Mouse (Mus musculus) erythroid progenitor cell, adult 5-6 weeks (primary cell): Measurements from ENCODE around the gene Hoxb6. TPM values are rescaled to one million over a fixed set of nuclear protein-coding genes. Genes with fewer than 3 reads are reported as not detected.

Experiments used
- ATAC-seq: replicated peaks from 2 replicates; pipeline ENCODE4 v1.8.0; 2016; ENCODE audit warnings: moderate number of reproducible peaks, mild to moderate bottlenecking, moderate TSS enrichment, inconsistent platforms; ENCODE audit not compliant: poor library complexity, low FRiP score, severe bottlenecking
- total RNA-seq, 2 experiments: library from RNA; stranded (forward) in 1 of 2; stranded (reverse) in 1 of 2; fragments of 150-400 nt in 1 of 2; fragments of 186-747, 209-891 nt in 1 of 2; gene quantifications; 2 replicates each; pipeline versions ENCODE4 v1.2.3 to v1.2.4; 2015 to 2017; ENCODE audit warnings: low replicate concordance in 2 of 2

Hoxb6 gene
- total RNA-seq, 2 experiments from 2014 or later, result not detected

DNA sequence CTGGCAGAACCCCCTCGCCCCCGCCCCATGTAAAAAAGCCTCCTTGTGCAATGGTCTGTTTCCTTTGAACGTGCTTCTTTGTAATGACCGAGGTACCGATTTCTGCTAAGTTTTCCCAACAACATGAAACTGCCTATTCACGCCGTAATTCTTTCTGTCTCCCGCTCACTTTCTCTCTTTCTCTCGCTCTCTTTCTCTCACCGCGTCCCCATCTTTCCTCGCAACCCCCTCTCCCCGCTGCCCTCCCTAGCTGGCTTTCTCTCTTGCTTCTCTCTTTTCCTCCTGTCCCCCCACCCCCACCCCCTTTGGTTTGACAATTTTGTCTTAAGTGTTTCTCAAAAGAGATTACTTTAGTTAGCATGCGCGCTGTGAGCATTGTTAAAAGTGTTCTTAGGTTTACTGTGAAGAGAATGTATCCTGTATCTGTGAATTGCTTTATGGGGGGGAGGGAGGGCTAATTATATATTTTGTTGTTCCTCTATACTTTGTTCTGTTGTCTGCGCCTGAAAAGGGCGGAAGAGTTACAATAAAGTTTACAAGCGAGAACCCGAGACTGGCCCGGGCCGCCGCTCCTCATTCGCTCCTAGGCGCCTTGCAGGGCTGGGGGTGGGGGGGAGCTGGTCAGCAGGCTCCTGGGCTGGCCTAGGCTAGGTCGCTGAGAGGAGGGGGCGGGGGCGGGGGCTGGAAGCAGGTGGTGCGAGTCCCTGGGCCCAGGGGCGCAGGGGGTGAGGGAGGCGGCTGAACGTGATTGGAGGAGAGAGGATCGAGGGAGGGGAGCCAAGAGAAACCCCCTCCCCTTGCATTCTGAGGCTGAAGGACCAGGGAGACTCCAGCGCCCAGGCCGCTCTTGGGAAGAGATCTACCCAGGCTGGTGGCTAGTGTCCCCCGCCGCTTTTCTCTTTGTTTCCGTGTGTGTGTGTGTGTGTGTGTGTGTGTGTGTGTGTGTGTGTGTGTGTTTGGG, 7.2 kb upstream of the Hoxb6 start:
- ATAC-seq, result no peak

DNA sequence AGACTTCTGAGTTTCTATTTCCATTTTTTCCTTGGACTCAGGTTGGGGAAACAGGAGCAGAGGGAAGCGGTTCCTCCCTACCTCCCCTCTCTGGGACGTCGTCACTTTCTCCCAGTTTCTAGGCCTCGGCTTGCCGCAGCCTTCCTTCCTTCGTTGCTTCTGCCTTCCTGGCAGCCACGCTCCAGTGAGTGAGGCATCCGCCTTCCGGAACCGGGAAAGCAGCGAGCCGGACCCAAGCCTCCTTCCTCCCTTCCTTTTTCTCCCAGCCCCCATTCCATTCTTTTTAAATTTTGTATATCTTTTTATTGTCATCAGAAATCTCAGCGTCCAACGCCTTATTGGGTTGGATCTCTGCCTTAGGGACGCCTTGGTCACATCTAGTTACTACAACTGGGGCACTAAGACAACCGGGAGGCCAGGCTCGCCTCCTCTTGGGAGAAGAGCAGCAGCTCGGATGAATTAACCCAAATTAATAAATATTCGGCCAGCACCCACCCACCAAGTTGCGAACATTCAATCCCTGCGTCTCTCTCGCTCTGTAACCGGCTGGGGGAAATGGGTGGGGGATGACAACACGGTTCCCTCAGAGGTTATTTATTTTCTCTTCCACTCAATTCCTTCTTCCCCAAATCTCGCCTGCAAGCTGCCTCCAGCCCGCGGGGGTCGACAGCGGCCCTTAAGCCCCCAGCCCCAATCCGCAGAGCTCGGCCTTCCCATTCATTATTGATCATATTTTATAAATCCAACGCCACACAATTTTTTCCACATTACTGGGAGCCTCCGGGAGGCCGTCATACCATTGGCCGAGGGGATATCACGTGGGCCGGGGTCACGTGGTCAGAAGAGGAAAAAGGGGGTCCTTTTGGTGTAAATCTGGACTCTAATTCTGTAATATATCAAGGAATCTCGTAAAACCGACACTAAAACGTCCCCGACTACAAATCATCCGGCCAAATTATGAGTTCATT, 6.2 kb upstream of the Hoxb6 start, which contains the start of gene Hoxb7:
Hoxb7 (plus strand) TSS at position 853 of the 968 bp plus-strand sequence.
- ATAC-seq, result no peak

DNA sequence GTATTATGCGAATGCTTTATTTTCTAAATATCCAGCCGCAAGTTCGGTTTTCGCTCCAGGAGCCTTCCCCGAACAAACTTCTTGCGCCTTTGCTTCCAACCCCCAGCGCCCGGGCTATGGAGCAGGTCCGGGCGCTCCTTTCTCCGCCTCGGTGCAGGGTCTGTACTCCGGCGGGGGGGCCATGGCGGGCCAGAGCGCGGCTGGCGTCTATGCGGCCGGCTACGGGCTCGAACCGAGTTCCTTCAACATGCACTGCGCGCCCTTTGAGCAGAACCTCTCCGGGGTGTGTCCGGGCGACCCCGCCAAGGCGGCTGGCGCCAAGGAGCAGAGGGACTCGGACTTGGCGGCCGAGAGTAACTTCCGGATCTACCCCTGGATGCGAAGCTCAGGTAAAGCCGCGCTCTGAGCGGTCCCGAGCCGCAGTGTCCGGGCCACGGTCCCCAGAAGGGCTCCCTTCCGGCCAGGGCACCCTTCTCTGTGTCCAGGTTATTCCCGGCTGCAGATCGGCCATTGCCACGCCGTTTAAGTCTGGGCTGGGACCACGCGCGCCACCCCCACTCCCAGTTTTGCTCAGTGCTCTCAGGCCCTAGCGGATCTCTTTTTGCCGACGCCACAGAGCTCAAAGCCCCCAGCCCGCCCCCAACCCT, 5.4 kb upstream of the Hoxb6 start:
- ATAC-seq, result no peak

DNA sequence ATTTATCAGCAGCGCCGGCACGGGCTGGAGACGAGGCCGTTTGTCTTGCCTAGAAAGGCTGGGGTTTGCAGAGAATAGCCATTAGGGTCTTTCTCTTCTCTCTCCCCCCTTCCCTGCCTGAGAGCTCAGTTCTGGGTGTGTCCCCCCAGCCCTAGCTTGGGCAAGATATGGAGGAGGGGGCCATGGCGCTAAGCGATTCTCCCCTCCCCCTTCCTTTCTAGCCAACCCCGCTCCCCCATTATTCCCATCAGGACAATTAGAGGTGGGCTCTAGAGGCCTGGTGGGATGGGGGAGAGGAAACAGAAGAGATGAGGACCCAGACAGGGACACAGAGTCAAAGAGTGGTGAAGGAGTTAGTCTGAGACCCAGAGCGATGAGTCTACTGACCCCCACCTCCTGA, 4.9 kb upstream of the Hoxb6 start:
- no peak for ATAC-seq

DNA sequence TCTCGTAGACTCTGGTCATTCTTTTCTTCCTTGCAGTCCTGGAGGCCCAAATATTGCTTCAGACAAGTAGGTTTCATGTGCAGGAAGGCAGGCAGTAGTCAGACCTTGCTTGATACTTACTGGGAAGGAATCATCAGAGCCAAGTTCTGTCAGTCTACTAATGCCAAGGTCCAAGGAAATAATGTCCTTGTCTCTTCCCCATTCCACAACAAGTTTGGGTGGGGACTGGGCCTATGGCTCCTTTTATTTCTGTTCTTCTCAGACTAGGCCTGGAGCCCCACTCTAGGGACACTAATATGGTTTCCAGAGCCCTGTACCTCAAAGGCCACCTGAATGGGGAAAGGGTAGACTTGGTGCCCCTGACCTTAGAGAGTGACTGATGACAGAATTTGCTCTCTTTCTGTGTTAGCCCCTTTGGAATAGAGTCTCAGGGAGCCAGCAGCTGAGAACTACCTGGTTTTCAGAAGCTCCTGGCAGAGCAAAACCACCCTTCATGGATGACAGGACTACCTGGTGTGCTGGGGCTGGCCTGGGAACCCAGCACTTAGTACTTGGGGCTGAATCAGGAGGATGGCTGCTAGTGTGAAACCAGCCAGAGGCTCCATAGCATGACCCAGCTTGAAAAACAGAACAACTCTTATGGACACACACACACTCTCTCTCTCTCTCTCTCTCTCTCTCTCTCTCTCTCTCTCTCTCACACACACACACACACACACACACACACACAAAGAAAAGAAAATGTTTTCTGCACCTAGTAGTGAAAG, 3.6 kb upstream of the Hoxb6 start:
- no peak for ATAC-seq

DNA sequence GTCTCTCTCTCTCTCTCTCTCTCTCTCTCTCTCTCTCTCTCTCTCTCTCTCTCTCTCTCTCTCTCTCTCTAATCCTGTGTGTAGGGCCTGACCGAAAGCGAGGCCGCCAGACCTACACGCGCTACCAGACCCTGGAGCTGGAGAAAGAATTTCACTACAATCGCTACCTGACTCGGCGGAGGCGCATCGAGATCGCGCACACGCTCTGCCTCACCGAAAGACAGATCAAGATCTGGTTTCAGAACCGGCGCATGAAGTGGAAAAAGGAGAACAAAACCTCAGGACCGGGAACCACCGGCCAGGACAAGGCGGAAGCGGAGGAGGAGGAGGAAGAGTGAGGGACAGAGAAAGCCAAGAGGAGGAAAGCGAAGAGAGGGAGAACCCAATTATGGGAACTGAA, 3.0 kb upstream of the Hoxb6 start:
- ATAC-seq, result no peak

DNA sequence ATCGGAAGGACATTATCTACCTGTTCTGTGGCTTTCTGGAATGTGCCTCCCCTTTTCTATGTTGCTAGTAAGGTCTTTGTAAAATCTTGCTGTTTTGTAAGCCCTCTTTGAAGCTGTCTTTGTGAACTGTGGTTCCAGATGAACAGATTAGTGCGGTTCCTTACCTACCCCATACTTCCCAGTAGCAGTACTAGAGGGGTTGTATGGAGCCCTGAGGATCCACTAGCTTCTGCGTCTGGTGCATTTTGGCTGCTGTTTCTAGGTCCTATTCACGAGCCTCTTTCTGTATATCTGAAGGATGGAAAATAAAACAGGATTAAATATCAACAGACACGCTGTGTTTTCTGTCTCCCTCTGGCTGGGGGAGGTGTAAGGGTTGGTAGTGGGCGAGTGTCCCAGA, 2.4 kb upstream of the Hoxb6 start:
- no peak for ATAC-seq

DNA sequence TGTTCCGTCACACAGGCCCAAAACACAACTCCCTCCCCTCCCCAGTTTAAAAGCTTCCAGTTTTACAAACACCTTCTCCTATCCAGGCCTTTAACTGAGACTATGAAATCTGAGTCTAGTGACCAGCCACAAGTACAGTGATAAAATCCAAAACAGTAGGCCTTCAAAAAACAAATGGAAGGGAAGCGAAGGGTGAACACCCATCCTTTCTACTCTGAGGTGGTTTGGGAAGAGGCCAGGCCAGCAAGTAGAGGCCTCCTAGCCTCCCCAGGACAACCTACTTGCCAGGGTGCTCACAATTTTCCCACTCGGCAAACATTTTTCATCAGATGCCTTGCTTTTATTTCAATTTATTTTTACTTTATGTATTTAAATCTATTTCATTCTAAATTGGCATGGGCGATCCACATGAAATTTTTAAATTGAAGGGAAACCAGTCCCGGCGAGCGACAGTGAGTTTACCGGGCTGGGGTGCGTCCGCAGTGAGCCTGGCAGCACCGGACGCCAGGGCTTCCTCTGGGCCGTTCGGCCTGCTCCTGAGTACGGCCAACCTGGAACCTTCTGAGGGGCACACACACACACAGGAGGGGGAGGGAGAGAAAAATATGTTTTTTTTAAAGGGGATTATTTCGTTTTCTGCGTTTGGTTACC, 1.4 kb upstream of the Hoxb6 start:
- no peak for ATAC-seq

DNA sequence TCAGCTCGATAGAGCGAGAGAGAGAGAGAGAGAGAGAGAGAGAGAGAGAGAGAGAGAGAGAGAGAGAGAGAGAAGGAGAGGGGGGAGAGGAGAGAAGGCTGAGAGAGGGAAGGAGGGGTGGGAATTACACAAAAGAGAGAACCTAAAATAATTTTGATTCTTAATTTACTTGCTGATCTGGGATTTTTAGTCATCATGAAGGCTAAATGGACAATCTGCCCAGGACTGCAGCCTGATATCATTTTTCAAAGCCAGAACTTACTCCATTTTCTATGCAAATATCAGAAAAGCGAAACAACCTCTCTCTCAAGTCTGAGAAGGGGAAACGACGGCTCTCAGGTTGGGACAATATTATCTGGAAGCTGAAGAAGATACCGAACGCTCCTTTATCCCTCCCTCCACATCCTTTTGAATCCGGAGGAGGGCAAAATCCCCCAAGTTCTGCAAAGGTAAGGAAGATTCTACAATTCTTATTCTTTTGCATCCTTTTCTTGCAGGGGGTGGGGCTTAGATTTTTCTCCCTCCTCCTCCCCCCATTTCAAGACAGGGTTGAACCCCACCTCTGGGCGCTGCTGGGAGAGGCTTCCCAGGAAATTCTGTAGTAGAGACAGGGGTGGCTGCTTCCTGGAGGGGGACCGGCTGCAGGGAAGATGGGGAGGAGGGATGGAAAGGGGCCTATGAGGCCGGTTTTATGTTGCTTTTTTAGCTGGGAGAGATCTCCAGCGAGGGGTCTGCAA, 457 bp downstream of the Hoxb6 start:
- ATAC-seq, result no peak

DNA sequence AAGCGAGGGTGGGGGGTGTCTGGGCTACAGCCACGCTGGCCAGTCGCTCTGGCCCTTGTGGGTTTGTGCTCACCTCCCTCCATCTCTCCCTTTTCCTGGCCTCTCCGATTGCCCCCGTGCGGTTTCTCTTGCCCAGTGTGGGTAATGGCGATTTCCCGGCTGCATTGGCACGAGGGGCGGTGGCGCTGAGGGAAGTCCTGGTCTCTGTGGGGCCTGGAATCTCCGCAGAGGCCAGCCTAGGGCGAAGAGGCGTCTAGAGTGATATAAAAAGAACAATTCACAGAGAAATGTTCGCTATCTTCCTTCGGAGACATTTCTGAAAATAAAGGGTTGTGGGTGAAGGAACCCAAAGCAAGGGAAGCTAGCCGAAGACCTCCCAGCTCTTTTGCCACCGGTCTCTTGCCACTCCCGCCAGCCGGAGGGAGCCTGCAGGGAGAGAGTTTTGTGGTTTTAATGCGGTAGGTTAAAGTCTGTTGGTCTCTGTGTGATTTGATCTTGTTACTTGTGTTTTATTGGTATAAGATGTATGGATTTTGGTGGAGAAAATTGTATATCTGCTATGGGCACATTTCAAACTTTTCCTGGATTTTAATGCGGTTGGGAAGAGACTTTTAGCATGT, 1.1 kb downstream of the Hoxb6 start:
- no peak for ATAC-seq

DNA sequence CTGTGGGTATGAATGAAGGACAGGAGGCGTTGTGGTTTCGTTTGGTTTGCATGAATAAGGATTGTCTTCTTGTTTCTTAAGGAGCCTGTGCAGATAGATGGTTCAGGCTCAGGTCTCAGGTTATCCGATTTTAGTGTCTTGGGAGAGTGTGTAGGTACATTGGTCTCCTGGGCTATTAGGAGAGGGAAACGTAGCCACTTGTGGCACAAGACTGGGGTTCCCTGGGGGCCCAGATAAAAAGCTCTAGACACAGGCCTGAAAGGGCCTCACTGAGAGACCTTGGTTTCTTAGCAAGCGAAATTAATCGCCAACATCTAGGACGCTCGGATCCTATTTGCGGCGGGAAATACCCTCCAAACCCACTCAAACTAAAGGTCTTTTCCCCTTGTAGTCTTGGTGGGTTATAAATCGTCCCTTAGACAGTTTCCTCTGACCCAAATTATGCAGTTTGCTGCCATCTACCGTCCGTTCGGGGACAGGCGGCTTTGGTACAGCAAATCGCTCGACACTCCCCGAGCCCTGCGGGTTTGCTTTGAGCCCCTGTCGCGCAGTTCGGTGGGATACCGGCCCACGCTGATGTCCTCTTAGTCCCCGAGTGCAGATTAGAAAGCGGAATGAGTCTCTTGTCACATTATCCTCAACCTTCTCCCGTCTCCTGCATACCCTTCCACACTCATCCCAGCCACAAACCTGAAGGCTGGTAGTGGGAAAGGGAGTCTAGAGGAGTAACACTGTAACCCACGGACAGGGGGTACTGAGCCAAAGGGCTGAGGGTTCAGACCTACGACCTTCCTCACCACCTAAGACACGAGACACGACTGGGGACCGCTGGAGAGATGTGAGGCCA, 2.2 kb downstream of the Hoxb6 start:
- no peak for ATAC-seq

DNA sequence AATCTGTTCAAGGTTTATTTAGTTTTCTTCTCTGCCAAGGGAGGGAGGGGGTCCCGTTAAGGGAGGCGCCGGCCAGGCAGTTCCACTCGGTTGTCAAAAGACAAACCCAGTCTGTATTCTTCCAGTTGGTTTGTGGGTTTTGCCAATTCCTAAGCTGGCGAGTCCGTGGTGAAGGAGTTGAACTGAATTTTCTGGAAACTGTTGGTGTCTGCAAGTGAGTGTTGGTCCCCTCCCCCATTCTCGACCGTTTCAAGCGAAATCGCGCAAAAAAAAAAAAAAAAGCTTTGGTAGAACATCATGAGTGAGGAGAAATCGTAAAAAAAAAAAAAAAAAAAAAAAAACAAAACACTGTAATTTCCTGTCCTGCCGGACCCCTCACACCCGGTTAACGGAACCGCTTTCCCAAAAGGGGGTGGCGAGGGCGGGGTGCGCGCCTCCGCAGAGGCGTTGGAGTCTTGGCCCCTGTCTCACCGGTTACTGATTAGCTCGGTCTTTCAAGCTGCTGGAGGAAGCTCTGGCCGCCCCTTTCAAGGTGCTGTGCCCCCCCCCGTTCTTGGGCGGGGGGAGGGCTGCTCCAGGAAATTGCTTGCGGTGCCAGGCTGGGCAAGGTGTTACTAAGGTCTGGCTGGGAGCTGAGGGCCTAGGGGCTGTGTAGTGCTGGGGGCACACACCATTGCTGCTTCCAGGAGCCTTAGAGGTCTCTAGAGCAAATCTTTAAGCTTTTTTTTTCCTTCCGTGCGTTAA, 3.0 kb downstream of the Hoxb6 start:
- no peak for ATAC-seq

DNA sequence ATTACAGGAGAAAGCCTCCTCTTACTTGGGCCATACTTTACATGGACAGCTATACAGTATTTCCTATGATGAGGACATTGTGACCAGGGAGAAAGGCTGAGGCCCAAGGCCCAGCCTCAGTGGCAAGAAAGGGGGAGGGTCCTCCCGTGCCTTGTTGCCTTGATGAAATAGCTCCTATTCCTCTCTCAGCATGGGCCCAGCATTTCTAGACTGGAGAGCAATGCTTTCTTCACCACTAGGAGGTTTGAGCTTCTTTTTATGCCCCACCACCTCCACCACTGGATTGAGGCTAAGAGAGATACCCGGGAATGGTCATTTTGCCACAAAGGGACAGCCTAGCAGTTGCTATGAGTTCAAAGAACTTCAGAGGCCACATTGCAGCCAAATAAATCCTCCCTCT, 4.7 kb downstream of the Hoxb6 start:
- ATAC-seq, result no peak

DNA sequence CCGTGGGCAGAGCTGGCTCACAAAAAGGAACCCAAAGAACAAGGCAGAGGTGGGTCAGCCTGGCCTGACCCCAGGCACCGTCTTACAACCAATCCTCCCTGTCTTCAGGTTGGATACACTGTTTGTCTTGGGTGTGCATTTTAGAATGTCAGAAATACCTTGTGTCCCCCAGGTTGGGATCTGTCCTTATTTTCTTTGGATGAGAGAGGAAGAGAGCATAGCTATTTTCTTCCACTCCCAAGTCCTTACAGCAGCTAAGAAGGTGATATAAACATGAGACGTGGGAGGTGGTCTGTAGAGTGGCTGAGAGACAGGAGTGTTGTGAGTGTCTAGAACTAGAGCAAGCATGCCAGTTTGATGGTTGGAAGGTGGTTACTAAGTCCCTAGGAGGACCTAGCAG, 5.2 kb downstream of the Hoxb6 start:
- no peak for ATAC-seq

DNA sequence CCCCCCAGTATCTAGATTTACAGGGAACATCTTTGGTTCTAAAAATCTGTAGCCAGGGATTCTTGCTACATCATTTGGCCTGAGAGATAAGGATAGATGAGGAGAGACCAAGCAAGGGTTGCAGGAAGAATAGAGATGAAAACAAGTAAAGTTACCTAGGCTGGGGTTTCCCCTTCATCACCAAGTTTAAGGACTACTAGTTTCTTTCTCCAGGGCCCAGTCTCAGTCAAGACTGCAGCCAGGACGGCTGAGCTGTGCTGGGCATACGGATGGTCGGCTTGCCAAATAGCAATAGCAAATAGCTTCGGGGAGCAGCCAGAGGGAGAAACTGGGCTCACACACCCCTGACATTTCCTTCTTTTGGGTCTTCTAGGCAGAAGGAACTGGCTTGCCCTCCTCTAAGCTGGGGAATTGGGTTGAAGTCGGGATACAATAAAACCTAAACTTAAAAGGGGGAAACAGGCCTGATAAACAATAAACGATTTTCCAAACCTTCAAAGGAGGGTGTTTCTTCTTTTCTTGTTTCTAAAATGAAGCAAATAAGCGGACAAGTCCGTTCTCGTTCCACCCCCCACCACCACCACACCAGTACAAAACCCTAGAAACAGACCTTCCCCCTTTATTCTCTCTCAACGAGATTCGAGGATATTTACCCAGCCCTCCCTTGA, 5.8 kb downstream of the Hoxb6 start:
- ATAC-seq, result no peak
